ENCODE assay signal across 21 mouse cellular contexts in the genomic region with DNA sequence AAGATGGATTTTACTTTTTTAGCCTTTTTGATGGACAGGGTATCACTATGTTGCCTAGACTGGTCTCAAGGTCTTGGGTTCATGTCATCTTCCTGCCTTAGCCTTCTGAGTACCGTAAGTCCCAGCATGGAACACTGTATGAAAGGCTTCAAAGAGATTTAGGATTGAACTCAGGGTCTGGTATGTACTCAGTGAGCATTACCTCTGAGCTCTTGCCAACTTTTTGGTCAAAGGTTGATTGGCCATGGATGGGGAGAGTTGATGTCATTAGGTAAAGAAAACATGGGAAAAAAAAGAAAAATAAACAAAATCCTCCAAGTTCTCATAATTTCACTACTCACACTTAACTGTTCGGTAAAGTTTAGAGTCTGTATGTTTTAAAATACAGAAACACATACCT. TPM values are rescaled to one million over a fixed set of nuclear protein-coding genes. Genes with fewer than 3 reads are reported as not detected.
DNase-seq lines count a peak whose midpoint lies in the region; ATAC-seq and TF ChIP-seq lines count a peak whose summit lies in the region.
"Had no signal": no experiment of that assay in that cellular context is flagged by ENCODE, and none has a peak within 500 bp of the region (broad histone marks: within the 10 kb centered on the region; RNA-seq: fewer than 3 reads in every experiment).

No protein-coding gene starts in this region.

- peaks cover 13% of the 10 kb centered on the region for H3K4me1 ChIP-seq in liver, adult 2 months (ENCODE audit: control insufficient read depth, insufficient read depth, low read length)
- peaks cover 8% of the 10 kb centered on the region for H3K4me1 ChIP-seq in liver, embryonic 11.5 days (replicated peaks; ENCODE audit: control insufficient read depth, insufficient read depth, low read length)
- peaks cover 4% of the 10 kb centered on the region for H3K4me1 ChIP-seq in liver, embryonic 16.5 days (ENCODE audit: control insufficient read depth, low read depth, low read length)
- H3K4me1 ChIP-seq in liver, postnatal 0 days (ENCODE audit: insufficient read depth): peaks cover 18% of the 10 kb centered on the region
- H3K4me1 ChIP-seq in liver, embryonic 12.5 days: peaks cover 24% of the 10 kb centered on the region

- WGBS in liver, adult 2 months: 26% methylated on average over 2 of the region's 2 CpGs
- WGBS in liver, embryonic 11.5 days: 91% methylated on average over 2 of the region's 2 CpGs
- 72% methylated on average over 2 of the region's 2 CpGs for WGBS in liver, embryonic 16.5 days (ENCODE audit: insufficient replicate concordance)
- WGBS in liver, postnatal 0 days (ENCODE audit: insufficient replicate concordance): 76% methylated on average over 2 of the region's 2 CpGs
- WGBS in liver, embryonic 12.5 days (ENCODE audit: insufficient replicate concordance): 75% methylated on average over 2 of the region's 2 CpGs

- ATAC-seq in liver, embryonic 11.5 days (replicated peaks; ENCODE audit: low FRiP score): no peak
- peak; percentile 56; the same call in 1 of the 2 replicates for ATAC-seq in liver, embryonic 16.5 days (ENCODE audit: low read depth)
- ATAC-seq in liver, postnatal 0 days: peak; percentile 68
- ATAC-seq in liver, embryonic 12.5 days: no peak
- ATAC-seq: activated CD4-positive, CD25-positive, alpha-beta regulatory T cell, adult 4 months; CD4-positive, CD25-positive, alpha-beta regulatory T cell, adult 4 months; Patski had no signal

- no peak for TF ChIP-seq POLR2A in liver, adult 2 months (IDR thresholded peaks at IDR 0.05; ENCODE audit: extremely low read depth, insufficient read depth, low read length)

- 0 out of 2 replicates have a peak, but pooled peaks have one; percentile 16 for TF ChIP-seq EP300 in liver, postnatal 0 days (IDR thresholded peaks at IDR 0.05; ENCODE audit: low read depth)

- TF ChIP-seq CTCF in liver, adult 2 months (IDR thresholded peaks at IDR 0.05; ENCODE audit: low read depth, low read length): no peak
- no peak for TF ChIP-seq CTCF in liver, postnatal 0 days (IDR thresholded peaks at IDR 0.05; ENCODE audit: low read depth)

- DNase-seq in liver, adult 2 months (ENCODE audit: extremely low read depth, low read depth, low spot score): peak; percentile 93
- no peak for DNase-seq in liver, embryonic 11.5 days (ENCODE audit: low spot score)
- no peak for DNase-seq in liver
- no peak for DNase-seq in liver, postnatal 0 days
- DNase-seq: adrenal gland, adult 2 months; adrenal gland, adult 8-10 months; adrenal gland, postnatal 10 days; adrenal gland, postnatal 14 days; adrenal gland, postnatal 25 days; adrenal gland, postnatal 36 days; B cell, adult 2 months; cerebellum, adult 11 months; cerebellum, adult 11-12 months; cerebellum, adult 18-20 months had no signal

- H3K79me2 ChIP-seq in liver, adult 2 months (ENCODE audit: control insufficient read depth, insufficient read depth, low read length): no peaks in the 10 kb centered on the region

- H3K4me3 ChIP-seq in liver, adult 2 months (ENCODE audit: insufficient read depth, low read depth, low read length): no peak overlapping the region
- H3K4me3 ChIP-seq in liver, embryonic 11.5 days (ENCODE audit: low read depth, low read length): no peak overlapping the region
- H3K4me3 ChIP-seq in liver, embryonic 16.5 days (ENCODE audit: low read depth, low read length): no peak overlapping the region
- H3K4me3 ChIP-seq in liver, postnatal 0 days (ENCODE audit: low read depth, low read length): no peak overlapping the region
- no peak overlapping the region for H3K4me3 ChIP-seq in liver, embryonic 12.5 days

- no peaks in the 10 kb centered on the region for H3K27me3 ChIP-seq in liver, adult 2 months (ENCODE audit: control insufficient read depth, insufficient read depth, low read length)
- no peaks in the 10 kb centered on the region for H3K27me3 ChIP-seq in liver, embryonic 11.5 days (replicated peaks; ENCODE audit: control insufficient read depth, insufficient read depth, low read length)
- H3K27me3 ChIP-seq in liver, embryonic 16.5 days (ENCODE audit: control insufficient read depth, insufficient read depth, low read depth, low read length): no peaks in the 10 kb centered on the region
- no peaks in the 10 kb centered on the region for H3K27me3 ChIP-seq in liver, postnatal 0 days (ENCODE audit: insufficient read depth, low read length)
- H3K27me3 ChIP-seq in liver, embryonic 12.5 days (replicated peaks): no peaks in the 10 kb centered on the region
- H3K27me3 ChIP-seq: CH12.LX had no signal

- H3K9me3 ChIP-seq in liver, embryonic 11.5 days (ENCODE audit: control insufficient read depth, low read length): no peaks in the 10 kb centered on the region
- H3K9me3 ChIP-seq in liver, embryonic 16.5 days (replicated peaks; ENCODE audit: control insufficient read depth, low read length): no peaks in the 10 kb centered on the region
- no peaks in the 10 kb centered on the region for H3K9me3 ChIP-seq in liver, postnatal 0 days (ENCODE audit: low read length)
- H3K9me3 ChIP-seq in liver, embryonic 12.5 days (replicated peaks): no peaks in the 10 kb centered on the region
- H3K9me3 ChIP-seq: G1E had no signal

- H3K36me3 ChIP-seq in liver, adult 2 months (ENCODE audit: control insufficient read depth, insufficient read depth, low read length): no peaks in the 10 kb centered on the region
- no peaks in the 10 kb centered on the region for H3K36me3 ChIP-seq in liver, embryonic 11.5 days (ENCODE audit: control insufficient read depth, insufficient read depth, low read length)
- no peaks in the 10 kb centered on the region for H3K36me3 ChIP-seq in liver, embryonic 16.5 days (ENCODE audit: control insufficient read depth, insufficient read depth)
- H3K36me3 ChIP-seq in liver, postnatal 0 days (replicated peaks; ENCODE audit: insufficient read depth, low read length): no peaks in the 10 kb centered on the region
- H3K36me3 ChIP-seq in liver, embryonic 12.5 days: no peaks in the 10 kb centered on the region
- H3K36me3 ChIP-seq: G1E had no signal

- no peak overlapping the region for H3K9ac ChIP-seq in liver, adult 2 months (ENCODE audit: low read depth, low read length)
- no peak overlapping the region for H3K9ac ChIP-seq in liver, embryonic 11.5 days (ENCODE audit: low read depth, low read length)
- no peak overlapping the region for H3K9ac ChIP-seq in liver, embryonic 16.5 days (ENCODE audit: low read depth, low read length)
- no peak overlapping the region for H3K9ac ChIP-seq in liver, postnatal 0 days (replicated peaks)
- no peak overlapping the region for H3K9ac ChIP-seq in liver, embryonic 12.5 days

- H3K4me2 ChIP-seq in liver, embryonic 11.5 days: no peak overlapping the region
- H3K4me2 ChIP-seq in liver, embryonic 16.5 days (ENCODE audit: low read depth, low read length): no peak overlapping the region
- no peak overlapping the region for H3K4me2 ChIP-seq in liver, postnatal 0 days (ENCODE audit: low read depth, low read length)
- H3K4me2 ChIP-seq in liver, embryonic 12.5 days: no peak overlapping the region

- H3K27ac ChIP-seq in liver, adult 2 months (replicated peaks; ENCODE audit: insufficient read depth, low read depth, low read length): no peak overlapping the region
- H3K27ac ChIP-seq in liver, embryonic 11.5 days (ENCODE audit: low read depth, low read length): no peak overlapping the region
- no peak overlapping the region for H3K27ac ChIP-seq in liver, embryonic 16.5 days (ENCODE audit: low read length)
- peak overlapping the region; percentile 55; the same call in 1 of the 2 replicates for H3K27ac ChIP-seq in liver, postnatal 0 days (ENCODE audit: low read depth)
- no peak overlapping the region for H3K27ac ChIP-seq in liver, embryonic 12.5 days

RNA-seq across cellular contexts. Expression of a gene that starts 59.5 kb away (rescaled TPM):
- 30.9 and 32.0 TPM in 2 replicates for total RNA-seq in liver, adult 2 months (2014; rRNA removed)
- 4.5 and 5.6 TPM in 2 replicates for polyA plus RNA-seq in liver, adult 2 months (2012; rRNA removed)
- 30.4 and 31.0 TPM in 2 replicates for polyA plus RNA-seq in liver, embryonic 11.5 days (2014; fragmentation: Nextera tagmentation; extraction: Ambion mirVana)
- 29.2 and 30.6 TPM in 2 replicates for polyA plus RNA-seq in liver, embryonic 16.5 days (2015; fragmentation: Nextera tagmentation; extraction: Ambion mirVana)
- 11.9 and 13.9 TPM in 2 replicates for polyA plus RNA-seq in liver, postnatal 0 days (2015; fragmentation: Nextera tagmentation; extraction: Ambion mirVana)
- polyA plus RNA-seq in liver, embryonic 12.5 days (2016; fragmentation: Nextera tagmentation; extraction: Ambion mirVana): 35.8 and 37.9 TPM in 2 replicates

Comparison
In these comparisons a context has a peak if more than half of its experiments do, and no peak if none do; other contexts are left out.
1. ATAC-seq: peak in liver, embryonic 16.5 days (single experiment) and liver, postnatal 0 days (single experiment); none in liver, embryonic 11.5 days (single experiment) and liver, embryonic 12.5 days (single experiment).